Mouse (Mus musculus): Measurements from ENCODE around the gene Gcsh. TPM values are rescaled to one million over a fixed set of nuclear protein-coding genes. Genes with fewer than 3 reads are reported as not detected.

Gene Gcsh
- total and polyA plus RNA-seq, 3 experiments, result 77.1 to 137 TPM; not detected in 1

DNA sequence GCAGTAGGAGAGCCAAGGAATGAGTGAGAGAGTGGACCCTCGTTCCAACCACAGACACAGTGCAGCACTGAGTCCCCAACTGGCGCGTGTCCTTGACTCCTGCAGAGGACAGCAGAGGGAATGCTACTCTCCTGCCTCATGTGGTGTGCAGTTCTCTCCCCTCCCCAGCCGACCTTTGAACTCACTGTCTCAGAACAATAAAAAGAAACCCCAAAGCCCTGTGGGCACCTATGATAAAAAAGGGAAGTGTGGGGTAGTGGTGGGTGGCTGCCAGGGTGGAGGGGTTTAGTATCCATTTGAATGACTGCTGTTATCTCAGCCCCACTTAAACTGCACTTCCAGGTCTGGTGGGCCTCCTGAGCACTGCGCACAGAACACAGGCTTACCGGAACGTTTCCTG, 45.7 kb downstream of the Gcsh start:
- Histone ChIP-seq H3K4me3 (ENCODE audit: control insufficient read depth in 1 of 2, insufficient read depth in 1 of 2, low read depth in 2 of 2, low read length in 2 of 2) (peak overlapping the region; percentile 8 to 13; a peak in 1 of 4 replicates), H3K9me3 (replicated peaks; ENCODE audit: insufficient read depth, low read length) (no peaks in the 10 kb centered on the region), H3K9ac (ENCODE audit: control insufficient read depth, low read depth, low read length, poor library complexity, severe bottlenecking) (peak overlapping the region; percentile 44), H3K4me1 (ENCODE audit: control insufficient read depth in 1 of 2, insufficient read depth in 2 of 2, low read length in 2 of 2) (peaks cover 2 to 29% of the 10 kb centered on the region in 2 experiments), H3K27ac (ENCODE audit: control insufficient read depth, low read depth, low read length) (peak overlapping the region; percentile 88), H3K79me2 (ENCODE audit: control insufficient read depth, insufficient read depth, low read length, poor library complexity) (peaks cover 37% of the 10 kb centered on the region), H3K36me3 (ENCODE audit: control insufficient read depth in 1 of 2, insufficient read depth in 2 of 2, low read length in 2 of 2) (peaks cover 0 to 26% of the 10 kb centered on the region in 2 experiments; a peak in 2 of 4 replicates), H3K27me3 (ENCODE audit: control insufficient read depth in 1 of 2, insufficient read depth in 2 of 2, low read length in 2 of 2) (no peaks in the 10 kb centered on the region)
- DNase-seq (ENCODE audit: low read depth, low spot score), result peak; percentile 76
- TF ChIP-seq MAZ (IDR thresholded peaks at IDR 0.05; ENCODE audit: low read depth, low read length), result peak; percentile 73; the same call in 1 of the 2 replicates
- no peak for TF ChIP-seq GABPA (IDR thresholded peaks at IDR 0.05; ENCODE audit: low read depth, low read length)
- no peak for TF ChIP-seq CHD1 (IDR thresholded peaks at IDR 0.05; ENCODE audit: low read depth, low read length)
- TF ChIP-seq UBTF (IDR thresholded peaks at IDR 0.05; ENCODE audit: borderline replicate concordance, insufficient read depth, low read depth, low read length), result no peak
- no peak for TF ChIP-seq POLR2AphosphoS5 (IDR thresholded peaks at IDR 0.05; ENCODE audit: borderline replicate concordance, low read depth, low read length)
- no peak for TF ChIP-seq ZNF384 (IDR thresholded peaks at IDR 0.05; ENCODE audit: low read depth, low read length)
- no peak for TF ChIP-seq MYC (IDR thresholded peaks at IDR 0.05; ENCODE audit: low read depth, low read length)
- peak; percentile 42; the same call in 1 of the 2 replicates for TF ChIP-seq ETS1 (IDR thresholded peaks at IDR 0.05; ENCODE audit: low read depth, low read length)
- TF ChIP-seq JUND (IDR thresholded peaks at IDR 0.05; ENCODE audit: low read depth, low read length), result no peak
- TF ChIP-seq NRF1 (IDR thresholded peaks at IDR 0.05; ENCODE audit: insufficient read depth, low read depth, low read length, poor library complexity, severe bottlenecking), result no peak
- peak; percentile 58 to 71 for TF ChIP-seq EP300 (IDR thresholded peaks at IDR 0.05; ENCODE audit: low read depth in 1 of 2, low read length in 2 of 2)
- TF ChIP-seq MYB (IDR thresholded peaks at IDR 0.05; ENCODE audit: low read depth, low read length), result no peak
- TF ChIP-seq RAD21 (IDR thresholded peaks at IDR 0.05; ENCODE audit: low read depth, low read length), result no peak
- no peak for TF ChIP-seq ZC3H11A (IDR thresholded peaks at IDR 0.05; ENCODE audit: low read depth, low read length)
- TF ChIP-seq ELF1 (IDR thresholded peaks at IDR 0.05; ENCODE audit: low read depth, low read length), result no peak
- no peak for TF ChIP-seq TBP (IDR thresholded peaks at IDR 0.05; ENCODE audit: low read depth, low read length)
- no peak for TF ChIP-seq USF2 (IDR thresholded peaks at IDR 0.05; ENCODE audit: borderline replicate concordance in 1 of 2, insufficient read depth in 1 of 2, low read depth in 1 of 2, low read length in 2 of 2)
- TF ChIP-seq POLR2A (IDR thresholded peaks at IDR 0.05; ENCODE audit: control insufficient read depth in 1 of 2, insufficient read depth in 1 of 2, low read depth in 1 of 2, low read length in 2 of 2, poor library complexity in 1 of 2), result no peak
- peak; percentile 46; the same call in 1 of the 2 replicates for TF ChIP-seq MAX (IDR thresholded peaks at IDR 0.05; ENCODE audit: low read length)
- TF ChIP-seq USF1 (IDR thresholded peaks at IDR 0.05; ENCODE audit: low read depth, low read length), result no peak
- TF ChIP-seq POLR2AphosphoS2 (IDR thresholded peaks at IDR 0.05; ENCODE audit: low read length), result no peak
- 0 out of 2 replicates have a peak, but pooled peaks have one; percentile 23 for TF ChIP-seq HCFC1 (IDR thresholded peaks at IDR 0.05; ENCODE audit: low read depth, low read length)
- peak; percentile 58; the same call in 1 of the 2 replicates for TF ChIP-seq SIN3A (IDR thresholded peaks at IDR 0.05; ENCODE audit: low read length)
- peak; percentile 60; the same call in 1 of the 2 replicates for TF ChIP-seq MXI1 (IDR thresholded peaks at IDR 0.05; ENCODE audit: low read depth, low read length)
- TF ChIP-seq MAFK (IDR thresholded peaks at IDR 0.05; ENCODE audit: borderline replicate concordance, low read depth, low read length), result no peak
- no peak for TF ChIP-seq MEF2A (IDR thresholded peaks at IDR 0.05; ENCODE audit: extremely low read depth, insufficient replicate concordance, low read depth, low read length, poor library complexity, severe bottlenecking)
- TF ChIP-seq GATA1 (IDR thresholded peaks at IDR 0.05; ENCODE audit: low read depth, low read length), result peak; percentile 74
- TF ChIP-seq ZMIZ1 (IDR thresholded peaks at IDR 0.05; ENCODE audit: low read depth, low read length), result no peak
- TF ChIP-seq ZKSCAN1 (IDR thresholded peaks at IDR 0.05; ENCODE audit: low read depth, low read length), result no peak
- no peak for TF ChIP-seq KAT2A (conservative IDR thresholded peaks at IDR 0.05; ENCODE audit: low read depth, low read length)
- TF ChIP-seq CHD2 (IDR thresholded peaks at IDR 0.05; ENCODE audit: low read length), result no peak
- peak; percentile 59 for TF ChIP-seq TAL1 (IDR thresholded peaks at IDR 0.05; ENCODE audit: low read length)
- TF ChIP-seq BHLHE40 (IDR thresholded peaks at IDR 0.05; ENCODE audit: borderline replicate concordance, low read depth, low read length), result no peak
- TF ChIP-seq NELFE (IDR thresholded peaks at IDR 0.05; ENCODE audit: low read depth, low read length), result no peak
- TF ChIP-seq CTCF (IDR thresholded peaks at IDR 0.05 in 2 of 3, conservative IDR thresholded peaks at IDR 0.05 in 1 of 3; ENCODE audit: control insufficient read depth in 1 of 3, insufficient read depth in 1 of 3, low read depth in 2 of 3, low read length in 3 of 3, poor library complexity in 1 of 3, severe bottlenecking in 1 of 3), result no peak
- no peak for TF ChIP-seq E2F4 (IDR thresholded peaks at IDR 0.05; ENCODE audit: borderline replicate concordance, low read depth, low read length)
- peak; percentile 64 for TF ChIP-seq RCOR1 (IDR thresholded peaks at IDR 0.05; ENCODE audit: low read depth, low read length)
- no peak for TF ChIP-seq TCF12 (IDR thresholded peaks at IDR 0.05; ENCODE audit: low read depth, low read length)

All from MEL (cell line).